Mouse (Mus musculus) heart, postnatal 25 days (tissue): Measurements from ENCODE around the gene Ndufs3. TPM values are rescaled to one million over a fixed set of nuclear protein-coding genes. Genes with fewer than 3 reads are reported as not detected.

Experiments
- DNase-seq: peaks from one replicate; pipeline ENCODE4 v3.0.0; 2022; ENCODE audit warnings: low spot score
- intact Hi-C: fragments of 180-260 bp; cut with DNase I; formaldehyde crosslinking; loops from one replicate; pipeline ENCODE4 v1.15.1; 2025
- total RNA-seq, 2 experiments: library from RNA; stranded (reverse); gene quantifications; 2 replicates each; pipeline ENCODE4 v1.2.3; 2021

The Ndufs3 gene
- total RNA-seq, 2 experiments from 2014 or later, result 854 to 889 TPM

DNA sequence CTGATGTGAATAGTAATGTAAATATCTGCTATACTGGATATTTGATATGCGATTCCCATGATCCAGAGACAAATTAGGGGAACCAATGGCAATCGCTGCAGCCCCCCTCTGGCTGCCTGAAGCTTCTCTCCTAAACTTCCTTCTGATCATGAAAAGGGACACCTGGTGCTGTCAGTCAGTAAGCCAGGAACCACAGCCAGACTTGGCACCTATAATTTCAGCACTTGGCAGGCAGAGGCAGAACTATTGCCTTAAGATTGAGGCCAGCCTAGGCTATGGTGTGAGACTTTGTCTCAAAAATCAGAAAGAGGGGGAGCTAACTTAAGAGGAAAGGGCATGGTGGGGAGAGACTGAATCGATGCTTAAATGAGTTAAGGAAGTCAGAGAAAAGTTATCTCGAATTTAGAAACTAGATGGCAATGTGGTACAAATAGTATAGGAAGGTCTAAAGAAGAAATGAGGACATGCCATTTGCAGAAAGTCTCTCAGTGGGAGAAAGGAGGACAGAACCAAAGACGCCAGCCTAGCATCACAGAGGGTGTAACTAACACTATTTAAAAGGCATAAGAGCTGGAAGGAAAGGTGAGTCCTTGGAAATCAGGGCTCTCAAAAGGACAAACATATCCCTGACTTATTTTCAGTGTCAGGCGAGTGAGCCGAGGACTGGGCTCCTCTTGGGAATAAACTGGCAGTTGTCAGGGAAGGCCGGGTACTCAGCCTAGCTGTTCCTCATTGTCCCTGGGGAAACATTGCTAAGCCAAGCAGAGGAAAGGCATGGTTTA lies 33.3 kb downstream of the Ndufs3 start:
- intact Hi-C loops, result no loop called here

DNA sequence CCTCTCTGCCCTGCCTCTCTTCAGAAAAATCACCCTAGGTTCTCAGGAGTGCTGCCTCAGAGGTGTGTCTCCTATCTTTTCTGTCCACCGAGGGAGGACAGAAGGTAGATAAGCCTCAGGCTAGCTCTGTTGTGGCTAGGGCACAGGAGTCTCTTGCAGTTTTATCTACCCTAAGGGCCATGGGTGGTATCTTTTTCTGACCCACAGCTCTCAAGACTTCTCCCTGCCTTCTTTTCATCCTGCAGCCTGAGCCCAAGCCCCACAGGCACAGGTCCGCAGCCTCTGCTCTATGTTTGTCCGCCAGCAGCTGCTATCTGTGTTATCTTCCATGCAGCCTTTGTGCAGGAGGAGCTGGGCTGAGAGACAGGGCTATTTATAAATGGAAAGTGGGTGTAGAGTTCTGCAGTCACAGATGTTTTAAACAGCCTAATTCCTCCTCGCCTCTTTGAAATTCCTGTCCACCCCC lies 34.5 kb downstream of the Ndufs3 start:
- intact Hi-C loops, result no loop called here
- DNase-seq, result no peak

More for the DNA sequence above, 33.3 kb downstream of the Ndufs3 start:
- no peak for DNase-seq

- intact Hi-C loops, result loop anchor here (1.0 to 5.0 kb wide), 3 partner anchors 51 to 235 kb away; no protein-coding TSS in a partner anchor
- peak; percentile 45 for DNase-seq
Measured at GRCm38 (mm10) chr2:90866524-90866923, 38.1 kb downstream of the Ndufs3 start.

- intact Hi-C loops, result loop anchor here (5.0 kb wide), 1 partner anchor 138 kb away; no protein-coding TSS in a partner anchor
- no peak for DNase-seq
Measured at GRCm38 (mm10) chr2:90864184-90864583, 40.4 kb downstream of the Ndufs3 start.

DNA sequence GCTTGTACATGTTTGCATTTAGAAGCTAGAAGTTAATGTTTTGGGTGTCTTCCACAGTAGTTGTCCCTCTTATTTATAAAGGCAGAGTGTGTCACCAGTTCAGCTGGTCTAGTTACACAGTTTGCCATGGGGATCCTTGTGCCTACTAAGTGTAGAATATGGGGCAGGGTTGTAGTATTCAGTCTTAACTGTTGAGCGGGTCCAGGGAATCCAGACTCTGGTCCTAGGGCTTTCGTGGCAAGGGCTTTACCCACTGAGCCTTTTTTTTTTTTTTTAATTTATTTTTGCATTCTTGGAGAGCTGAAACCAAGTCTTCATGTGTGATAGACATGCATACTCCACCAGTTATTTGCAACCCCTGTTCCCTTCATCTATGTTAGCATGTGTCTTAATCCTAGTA lies 43.1 kb downstream of the Ndufs3 start:
- DNase-seq, result no peak
- intact Hi-C loops, result loop anchor here (5.0 kb wide), 1 partner anchor 141 kb away; no protein-coding TSS in a partner anchor

DNA sequence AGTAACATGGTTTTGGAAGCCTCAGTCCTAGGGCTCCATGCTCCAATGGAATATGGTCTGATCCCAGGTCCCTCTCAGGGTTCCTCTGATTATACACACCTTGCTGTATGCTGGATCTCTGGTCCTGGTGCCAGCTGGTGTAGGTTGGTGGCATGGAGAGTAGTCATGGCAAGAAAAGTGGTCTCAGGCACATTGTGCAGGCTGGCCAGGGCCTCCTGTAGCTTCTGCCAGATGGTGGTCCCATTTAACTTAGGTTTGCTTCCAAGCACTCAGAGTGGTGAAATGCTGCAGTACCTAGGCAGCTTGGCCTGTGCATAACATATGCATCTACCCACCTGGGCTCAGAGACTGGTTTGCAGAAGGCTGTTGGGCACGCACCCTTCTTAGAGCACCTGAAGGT lies 54.2 kb downstream of the Ndufs3 start:
- intact Hi-C loops, result no loop called here

DNA sequence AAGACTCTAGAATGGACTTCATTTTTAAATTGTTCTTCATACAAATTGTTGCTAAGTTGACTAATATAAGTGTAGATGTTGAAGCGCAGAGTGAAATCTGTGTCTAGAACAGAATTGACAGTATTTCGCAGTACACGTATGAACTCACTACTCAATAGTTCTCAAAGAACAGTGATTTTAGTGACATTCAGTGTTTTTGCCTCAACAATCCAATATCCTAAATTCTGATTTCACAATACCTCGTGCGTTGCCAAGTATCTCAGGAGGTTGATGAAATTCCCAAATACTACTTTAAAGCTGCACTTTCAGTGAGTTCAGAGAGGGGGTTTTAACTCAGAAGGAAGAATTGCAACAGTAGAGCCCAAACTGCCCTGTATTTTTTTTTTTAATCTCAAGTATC lies 56.3 kb downstream of the Ndufs3 start:
- no peak for DNase-seq
- intact Hi-C loops, result no loop called here

More for the DNA sequence above, 54.2 kb downstream of the Ndufs3 start:
- DNase-seq, result no peak

DNA sequence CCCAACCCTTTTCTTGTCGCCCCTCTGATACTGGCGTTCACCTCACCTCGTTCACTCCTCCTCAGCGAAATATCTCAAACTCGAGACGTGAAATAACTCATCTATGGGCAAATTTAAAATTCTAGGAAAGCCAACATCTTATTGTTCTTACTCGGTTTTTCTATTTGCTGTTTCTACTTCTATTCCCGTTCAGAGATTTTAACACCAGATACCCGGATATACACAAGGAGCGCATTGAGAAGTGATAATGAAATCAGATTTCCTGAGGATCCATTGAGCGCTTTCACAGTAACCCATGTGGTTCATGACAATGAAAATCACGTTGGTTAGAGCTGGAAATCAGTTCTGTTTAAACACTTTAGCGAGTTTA lies 57.0 kb downstream of the Ndufs3 start:
- intact Hi-C loops, result no loop called here
- no peak for DNase-seq

- intact Hi-C loops, result no loop called here
- DNase-seq, result peak; percentile 97
Measured at GRCm38 (mm10) chr2:90846955-90847680, 57.5 kb downstream of the Ndufs3 start, which contains the start of gene Mtch2. Mtch2 (plus strand) TSS chr2:90847155.

- intact Hi-C loops, result no loop called here
- peak; percentile 2 for DNase-seq
Measured at GRCm38 (mm10) chr2:90846597-90846954, 58.1 kb downstream of the Ndufs3 start.

- DNase-seq, result no peak
- intact Hi-C loops, result no loop called here
Measured at GRCm38 (mm10) chr2:90846171-90846570, 58.5 kb downstream of the Ndufs3 start.

DNA sequence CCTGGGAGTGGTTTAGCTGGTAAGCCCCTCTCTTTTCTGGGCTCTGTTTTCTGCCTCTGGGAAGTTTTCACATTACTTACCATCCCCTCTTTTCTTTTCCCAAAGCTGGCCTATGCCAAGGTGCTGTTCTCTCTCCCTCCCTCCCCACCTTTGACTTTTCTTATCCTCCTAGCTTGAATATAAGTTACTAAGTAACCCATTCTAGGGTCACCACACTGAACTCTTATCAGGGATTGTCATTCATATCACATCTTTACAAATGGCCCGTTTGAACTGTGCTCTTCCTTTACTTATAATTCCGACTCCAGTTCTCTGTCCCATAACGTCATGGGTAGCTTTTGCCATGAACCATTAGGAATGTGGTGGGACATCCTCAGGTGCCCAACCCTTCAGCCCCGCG lies 59.4 kb downstream of the Ndufs3 start:
- intact Hi-C loops, result no loop called here
- DNase-seq, result no peak

Other genes with a start within 250 kb of the Ndufs3 start
- gene Nup160, start 227.6 kb downstream of the Ndufs3 start, total RNA-seq, result 10 to 100 TPM in 1 of 2 experiments, 1 to 10 TPM in 1; 9.8 to 12.5 TPM
- 10 to 100 TPM; 13.4 to 15.4 TPM for gene Fnbp4, start 159.5 kb downstream of the Ndufs3 start, total RNA-seq
- 1 to 10 TPM; 1.1 to 1.2 TPM for gene Agbl2, start 122.1 kb downstream of the Ndufs3 start, total RNA-seq
- 100 to 1,000 TPM; 187 to 188 TPM for gene Mtch2, start 57.7 kb downstream of the Ndufs3 start, total RNA-seq
- 1 to 10 TPM; 3.6 to 4.1 TPM for gene C1qtnf4, start 19.0 kb downstream of the Ndufs3 start, total RNA-seq
- 10 to 100 TPM; 18.0 to 22.2 TPM for gene Kbtbd4, start 87 bp downstream of the Ndufs3 start, total RNA-seq
- 10 to 100 TPM; 80.9 to 84.4 TPM for gene Celf1, start 35.6 kb upstream of the Ndufs3 start, total RNA-seq
- 10 to 100 TPM; 16.4 to 16.7 TPM for gene Rapsn, start 130.8 kb upstream of the Ndufs3 start, total RNA-seq
- 100 to 1,000 TPM; 209 to 241 TPM for gene Psmc3, start 149.2 kb upstream of the Ndufs3 start, total RNA-seq
- 10 to 100 TPM; 22.9 to 28.2 TPM for gene Slc39a13, start 165.6 kb upstream of the Ndufs3 start, total RNA-seq
- gene Spi1, start 177.6 kb upstream of the Ndufs3 start, total RNA-seq, result 1 to 10 TPM; 3.7 to 4.3 TPM
- gene Mybpc3, start 213.3 kb upstream of the Ndufs3 start, total RNA-seq, result 1,000 to 10,000 TPM; 1,615 to 1,699 TPM